Mouse (Mus musculus) retina, postnatal 7 days (tissue): ENCODE results near the gene Tmem82.

Source experiments
- DNase-seq: peaks from one replicate; pipeline ENCODE4 v3.0.0-alpha.2; 2012; ENCODE audit warnings: low read depth, low spot score

Gene Tmem82

DNA sequence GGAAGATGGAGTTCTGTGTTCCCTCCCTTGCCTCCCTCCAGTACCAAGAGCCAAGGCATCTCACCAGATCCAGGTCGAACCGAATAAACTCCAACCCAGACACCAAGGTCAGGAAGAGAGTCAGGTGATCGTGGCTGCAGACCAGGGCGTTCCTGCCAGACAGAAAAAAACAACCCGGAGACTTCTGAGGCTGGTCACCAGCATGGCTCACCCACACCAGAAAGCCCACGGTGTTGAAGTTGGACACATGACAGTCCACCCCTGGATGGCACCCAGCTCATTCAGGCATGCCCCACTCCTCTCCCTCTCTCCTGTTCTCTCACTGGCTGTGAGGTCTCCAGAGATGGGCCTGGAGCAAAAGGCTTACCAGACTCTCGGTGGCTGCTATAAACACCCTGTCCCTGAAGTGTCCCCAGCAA is 22.9 kb upstream of the Tmem82 start:
- DNase-seq = no peak

DNA sequence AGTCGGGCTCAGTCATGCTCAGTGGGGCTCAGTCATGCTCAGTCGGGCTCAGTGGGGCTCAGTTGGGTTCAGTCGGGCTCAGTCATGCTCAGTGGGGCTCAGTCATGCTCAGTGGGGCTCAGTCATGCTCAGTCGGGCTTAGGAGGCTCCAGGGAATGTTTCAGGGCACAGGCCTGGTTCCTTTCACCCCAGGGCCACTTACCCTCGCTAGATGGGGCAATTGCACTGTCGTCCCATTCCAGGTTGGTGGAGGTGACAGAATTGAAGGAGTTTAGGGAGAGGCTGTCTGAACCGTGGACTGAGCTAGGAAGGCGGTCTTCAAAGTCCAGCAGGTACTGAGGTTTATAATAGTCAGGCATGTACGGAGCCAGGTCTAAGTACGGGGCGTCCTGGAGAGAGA is 21.0 kb upstream of the Tmem82 start:
- DNase-seq = no peak

DNA sequence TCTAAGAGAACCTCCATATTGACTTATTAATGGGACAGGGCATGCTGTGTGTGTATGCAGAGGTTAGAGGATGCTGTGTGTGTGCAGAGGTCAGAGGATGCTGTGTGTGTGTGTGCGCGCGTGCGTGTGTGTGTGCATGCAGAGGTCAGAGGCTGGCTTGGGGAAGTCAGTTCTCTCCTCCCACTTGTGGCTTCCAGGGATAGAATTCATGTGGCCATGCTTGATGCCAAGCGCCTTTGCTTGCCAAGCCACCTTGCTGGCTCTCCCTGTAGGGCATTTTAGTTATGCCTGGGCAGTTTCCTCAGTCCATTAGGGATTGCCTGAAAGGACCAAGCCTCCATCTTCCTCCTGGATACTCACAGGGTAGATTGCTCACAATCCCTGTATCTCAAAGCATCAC is 18.3 kb upstream of the Tmem82 start:
- no peak for DNase-seq

DNA sequence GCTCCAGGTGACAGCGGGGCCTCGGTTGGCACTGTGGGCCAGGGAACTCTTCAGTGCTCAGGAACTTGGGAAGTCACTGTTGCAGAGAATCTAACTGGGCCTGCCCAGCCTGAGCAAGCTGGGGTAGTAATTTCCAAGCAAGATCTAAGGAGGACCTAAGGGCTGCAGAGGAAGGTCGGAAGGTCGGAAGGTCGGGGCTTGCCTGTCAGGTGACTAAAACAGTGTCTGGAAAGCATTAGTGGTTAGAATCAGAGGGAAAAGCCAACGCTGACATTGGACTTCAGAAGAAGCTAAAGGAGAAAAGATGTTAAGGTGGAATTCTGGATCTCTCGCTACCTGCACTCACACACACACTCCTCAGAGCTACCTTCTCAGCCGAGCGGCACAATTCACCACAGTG is 17.6 kb upstream of the Tmem82 start:
- no peak for DNase-seq

DNA sequence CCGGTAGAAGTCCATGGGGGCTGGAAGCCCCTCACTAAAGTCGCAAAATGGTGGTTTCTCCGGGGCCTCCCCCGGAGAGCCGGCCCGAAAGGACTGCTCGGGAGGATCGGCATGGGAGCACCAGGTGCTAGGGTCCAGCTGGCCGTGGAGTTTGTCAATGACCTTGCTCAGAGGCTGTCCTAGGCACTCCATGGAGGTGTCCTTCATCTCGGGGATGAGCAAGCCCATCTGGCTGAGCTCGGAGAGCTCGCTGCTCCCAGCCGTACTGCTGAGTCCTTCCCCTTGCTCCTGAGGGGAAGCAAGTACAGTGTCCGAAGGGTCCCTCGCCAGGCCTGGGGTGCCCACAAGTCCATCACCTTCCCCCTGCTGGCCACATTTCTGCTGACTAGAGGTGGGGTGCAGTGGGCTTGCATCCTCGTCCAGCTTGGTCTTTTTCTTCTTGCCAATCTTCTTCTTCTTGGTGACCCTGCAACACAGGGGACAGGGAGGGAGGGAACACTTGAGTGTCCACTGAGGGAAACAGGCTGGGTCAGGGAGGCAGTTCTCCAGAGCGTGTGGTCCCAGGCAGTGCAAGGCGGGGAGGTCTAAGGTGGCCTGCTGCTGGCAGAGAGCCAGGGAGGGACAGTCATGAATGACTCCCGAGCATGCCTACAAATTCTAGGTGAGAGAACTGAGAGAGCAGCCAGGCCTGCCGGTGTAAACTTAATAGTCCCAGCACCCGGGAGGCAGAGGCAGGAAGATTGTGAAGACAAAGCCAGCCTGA is 13.9 kb upstream of the Tmem82 start:
- DNase-seq = no peak

DNA sequence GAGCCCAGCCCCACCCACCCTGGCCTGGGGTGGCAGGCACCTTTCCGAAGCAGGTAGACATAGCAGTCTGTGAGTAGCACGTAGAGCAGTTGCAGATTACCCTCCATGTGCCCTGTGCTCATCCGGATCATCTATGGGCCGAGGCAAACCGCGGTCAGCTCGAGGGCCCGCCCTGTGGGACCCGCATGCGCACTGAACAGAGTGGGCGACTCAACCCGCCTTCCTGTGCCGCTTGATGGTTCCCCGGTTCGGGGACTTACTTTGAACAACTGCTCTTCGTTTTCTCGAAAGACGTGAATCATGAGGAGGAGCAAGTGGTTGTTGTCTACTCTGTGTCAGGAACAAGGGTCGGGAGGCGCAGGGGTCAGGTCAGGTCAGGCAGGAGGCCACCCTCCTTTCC is 12.8 kb upstream of the Tmem82 start:
- DNase-seq = no peak

DNA sequence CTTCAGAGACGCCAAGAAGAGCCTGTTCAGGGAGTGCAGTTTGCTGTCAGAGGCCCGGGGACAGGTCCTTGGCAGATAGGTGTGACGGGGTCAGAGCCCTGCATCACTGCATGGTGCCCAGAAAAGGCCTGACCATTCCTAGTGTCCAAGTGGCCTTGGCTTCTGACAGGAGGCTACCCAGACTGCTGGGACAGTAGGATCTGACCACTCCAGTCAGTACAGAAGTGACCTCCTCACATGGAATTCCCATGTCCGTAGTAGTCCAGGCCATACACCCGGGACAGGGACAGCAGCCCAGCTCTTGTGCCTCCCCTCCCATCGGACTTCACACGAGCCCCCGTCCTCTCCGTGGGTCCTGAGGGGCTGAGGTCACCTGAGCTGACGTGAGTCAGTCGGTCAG is 11.6 kb upstream of the Tmem82 start:
- DNase-seq = no peak

DNA sequence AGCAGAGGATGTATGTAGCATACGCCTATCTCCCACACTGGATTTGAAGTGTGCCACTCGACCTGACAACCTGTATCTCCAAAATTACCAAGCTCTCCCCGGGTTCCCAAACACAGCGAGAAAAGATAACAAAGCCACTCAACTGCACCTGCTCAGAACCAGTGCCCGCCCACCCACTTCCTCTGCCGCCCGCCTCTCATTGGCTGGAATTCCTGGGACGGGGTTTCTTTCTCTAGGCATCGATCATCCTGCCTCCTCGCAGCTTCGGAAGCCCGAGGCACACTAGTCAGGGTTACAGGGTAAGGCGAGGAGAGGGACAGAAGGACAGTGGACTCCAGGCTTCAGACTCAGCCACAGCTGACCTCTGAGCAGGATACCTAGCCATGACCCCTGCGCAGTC is 10.2 kb upstream of the Tmem82 start:
- no peak for DNase-seq

DNA sequence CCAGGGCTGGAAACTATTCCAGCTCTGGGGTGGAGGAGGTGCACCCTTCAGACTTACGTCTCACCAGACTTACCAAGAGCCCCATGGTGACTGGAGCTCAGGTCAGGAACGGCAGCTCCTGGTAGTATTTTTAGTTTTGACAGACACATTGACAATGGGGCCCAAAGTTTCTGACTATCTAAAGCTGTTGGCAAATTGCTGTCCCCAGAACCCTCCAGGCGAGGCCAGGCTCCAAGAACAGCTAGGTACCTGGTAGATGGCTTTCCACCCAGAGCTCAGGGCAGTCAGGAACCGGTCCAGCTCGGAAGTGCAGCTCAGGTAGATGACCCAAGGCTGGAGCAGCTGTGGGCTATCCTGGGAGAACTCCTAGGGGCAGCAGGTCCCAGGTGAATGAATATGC is 9.1 kb upstream of the Tmem82 start:
- no peak for DNase-seq

DNA sequence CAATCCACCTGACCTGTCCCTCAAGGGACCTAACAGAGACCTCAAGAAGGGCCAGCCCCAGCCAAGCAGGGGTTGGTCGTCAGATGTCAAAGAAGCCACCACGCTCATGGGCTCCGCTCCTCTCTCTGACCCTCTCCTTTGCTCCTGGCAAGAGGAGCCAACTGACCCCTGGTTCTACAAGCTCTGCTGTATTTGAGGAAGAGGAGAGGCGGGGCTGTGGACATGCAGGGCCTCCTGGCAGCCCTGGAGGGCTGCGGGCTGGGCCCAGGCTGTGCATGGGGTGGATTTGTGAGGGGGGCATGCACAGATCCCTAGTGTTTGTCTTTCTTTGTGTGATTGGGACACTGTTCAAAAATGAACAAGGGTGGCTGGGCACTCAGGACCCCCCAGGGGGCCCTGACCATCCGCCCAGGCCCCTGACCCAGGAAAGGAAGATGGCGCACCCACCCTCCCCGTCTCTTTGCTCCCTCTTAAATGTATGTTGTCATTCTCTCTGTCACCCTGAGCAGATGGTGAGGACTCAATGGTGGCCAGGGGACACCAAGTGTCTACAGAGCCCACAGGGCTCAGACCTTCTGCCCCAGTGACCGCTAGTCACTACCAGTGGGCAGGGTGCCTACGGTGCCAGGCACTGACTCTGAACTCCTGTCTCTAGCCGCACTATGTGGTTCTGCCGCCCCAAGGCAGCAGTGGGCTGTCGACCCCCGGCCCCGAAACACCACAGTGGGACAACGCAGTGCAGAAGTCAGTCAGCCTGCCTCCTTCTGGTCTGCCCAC is 7.5 kb upstream of the Tmem82 start:
- no peak for DNase-seq

DNA sequence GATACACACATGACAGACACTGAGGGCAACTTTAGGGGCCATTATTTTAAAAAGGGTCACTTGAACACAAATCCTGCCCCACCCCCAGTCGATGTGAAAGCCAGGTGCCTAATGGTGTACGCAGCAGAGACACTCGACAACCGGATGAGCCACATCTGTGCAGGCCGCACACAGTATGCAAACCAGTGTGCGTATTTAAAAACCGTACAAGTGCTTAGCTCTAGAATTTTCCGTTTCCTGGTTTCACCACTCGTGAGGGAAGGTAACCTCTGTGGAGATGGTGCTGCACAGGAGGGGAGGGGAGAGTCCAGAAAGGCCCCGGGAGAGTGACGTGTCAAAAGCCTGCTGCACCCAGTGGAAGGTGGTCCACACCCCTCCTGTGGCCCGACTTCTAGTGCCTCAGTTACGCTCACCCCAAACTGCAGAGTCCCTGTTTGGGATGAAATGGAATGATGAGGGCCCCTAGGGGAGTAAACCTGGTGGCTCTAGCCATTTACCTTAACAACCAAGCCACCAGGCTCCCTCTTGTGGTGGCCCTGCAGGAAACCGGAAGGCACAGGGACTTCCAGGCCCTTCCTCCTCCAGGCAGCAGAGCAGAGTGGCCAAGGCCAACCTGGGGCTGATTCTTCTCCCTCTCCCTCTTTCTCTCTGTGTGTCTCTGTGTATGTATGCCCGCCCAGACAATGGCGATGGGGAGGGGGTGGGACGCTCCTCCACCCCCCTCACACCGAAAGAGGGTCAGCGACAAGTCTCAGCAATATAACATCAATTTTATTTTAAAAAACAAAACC is 6.7 kb upstream of the Tmem82 start:
- no peak for DNase-seq

DNA sequence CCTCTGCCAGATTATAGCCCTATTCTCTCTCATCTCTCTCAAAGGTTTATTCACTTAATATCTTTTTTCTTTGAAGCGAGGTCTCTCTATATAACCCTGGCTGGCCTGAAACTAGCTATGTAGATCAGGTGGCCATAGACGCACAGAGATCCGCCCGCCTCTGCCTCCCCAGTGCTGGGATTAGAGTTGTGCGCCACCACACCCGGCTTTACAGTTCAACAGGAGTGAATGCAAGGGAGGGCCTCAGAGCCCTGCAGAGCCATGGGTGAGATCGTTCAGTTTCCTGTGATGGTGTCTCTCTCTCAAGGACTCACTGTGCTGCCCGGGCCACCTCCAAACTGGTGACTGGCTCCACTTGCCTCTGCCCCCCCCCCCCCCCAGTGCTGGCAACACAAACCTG is 5.7 kb upstream of the Tmem82 start:
- no peak for DNase-seq

DNA sequence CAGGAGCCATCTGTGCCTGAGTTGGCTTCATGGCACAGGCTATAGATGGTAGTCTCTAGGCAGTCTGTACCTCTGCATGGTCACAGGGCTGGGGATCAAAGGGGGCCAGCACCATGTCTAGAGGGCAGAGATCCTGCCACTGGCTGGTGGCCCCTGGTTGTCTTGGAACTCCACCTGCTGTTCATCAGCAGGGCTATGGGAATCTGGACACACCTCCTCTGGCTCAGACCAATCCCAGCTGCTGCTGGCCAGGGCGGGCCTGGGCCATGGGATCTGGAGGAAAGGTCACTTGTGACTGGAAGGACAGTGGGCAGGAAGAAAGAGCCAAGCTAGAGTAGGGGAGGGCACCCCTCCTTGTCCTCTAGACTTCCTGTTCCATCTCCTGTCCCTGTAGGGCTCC is 5.2 kb upstream of the Tmem82 start, which contains the start of gene Slc25a34:
Gene Slc25a34 (minus strand): TSS at position 156 of the 400 bp plus-strand sequence.
- DNase-seq = no peak

DNA sequence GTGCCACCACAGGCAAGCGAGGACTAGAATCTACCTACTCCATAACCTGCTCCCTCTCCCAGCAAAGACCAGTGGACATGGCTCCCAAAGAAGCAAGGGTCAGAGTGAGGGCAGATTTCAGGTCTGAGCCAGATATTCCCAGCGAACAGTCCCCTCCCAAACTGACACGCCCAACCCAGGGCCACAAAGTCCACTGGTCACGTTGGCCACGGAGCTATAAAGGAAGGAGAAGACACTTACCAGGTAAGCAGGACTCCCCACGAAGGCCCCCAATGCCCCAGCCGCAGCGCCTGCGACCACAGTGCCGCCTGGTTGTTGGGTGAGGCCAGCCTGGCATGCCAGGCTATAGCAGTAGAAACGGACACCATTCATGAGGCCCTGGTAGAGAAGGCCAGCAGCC is 4.6 kb upstream of the Tmem82 start:
- no peak for DNase-seq

DNA sequence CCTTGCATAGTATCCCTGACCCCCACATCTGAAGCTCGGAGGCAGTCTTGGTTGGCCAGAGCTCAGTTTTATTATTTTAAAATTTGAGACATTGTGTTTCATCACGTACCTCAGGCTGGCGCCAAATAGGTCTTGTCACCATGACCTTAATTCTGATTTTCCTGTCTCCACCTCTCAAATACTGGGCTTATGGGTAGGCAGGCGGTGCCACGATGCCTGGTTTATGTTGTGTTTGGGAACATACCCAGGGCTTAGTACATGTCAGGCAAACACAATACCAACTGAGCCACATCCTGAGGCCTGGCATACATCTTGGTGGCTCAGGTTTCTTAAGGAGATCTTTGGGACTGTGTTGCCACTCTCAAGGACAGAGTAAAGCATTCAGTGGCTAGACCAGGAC is 4.1 kb upstream of the Tmem82 start:
- DNase-seq = no peak

DNA sequence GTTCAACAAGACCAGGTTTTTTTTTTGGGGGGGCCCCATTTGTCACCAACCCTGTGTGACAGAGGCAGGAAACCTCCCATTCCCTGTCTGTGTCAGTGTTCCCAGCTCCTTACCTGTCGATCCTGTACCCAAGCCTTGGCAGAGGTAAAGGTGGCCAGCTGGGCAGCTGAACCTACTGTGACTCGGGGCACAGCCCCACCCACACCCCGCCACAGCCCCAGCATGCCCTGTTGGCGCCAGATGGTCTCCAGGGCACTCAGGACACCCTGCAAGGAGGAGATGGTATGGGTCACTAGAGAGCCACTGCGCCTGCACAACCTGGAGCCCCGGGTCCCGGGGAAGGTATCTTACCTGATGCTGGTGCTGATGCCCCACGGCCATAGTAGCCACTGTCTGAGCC is 3.7 kb upstream of the Tmem82 start:
- DNase-seq = no peak

DNA sequence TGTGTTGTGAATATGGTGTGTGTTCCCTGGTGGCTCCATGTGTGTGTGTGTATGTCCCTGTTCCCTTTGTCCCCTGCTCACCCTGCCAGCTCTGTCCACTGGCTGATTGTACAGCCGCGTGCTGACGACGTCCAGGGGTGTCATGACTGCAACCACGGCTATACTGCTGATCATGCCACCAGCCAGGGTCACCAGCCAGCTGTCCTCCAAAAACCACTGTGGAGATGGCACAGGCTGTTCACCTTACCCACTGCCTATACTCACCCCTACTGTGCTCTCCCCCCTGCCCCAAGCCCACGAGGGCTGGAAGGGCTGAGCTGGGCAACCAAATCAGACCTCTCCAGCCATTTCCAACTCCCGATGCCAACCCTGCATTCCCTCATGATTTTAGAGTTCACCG is 2.9 kb upstream of the Tmem82 start:
- no peak for DNase-seq

DNA sequence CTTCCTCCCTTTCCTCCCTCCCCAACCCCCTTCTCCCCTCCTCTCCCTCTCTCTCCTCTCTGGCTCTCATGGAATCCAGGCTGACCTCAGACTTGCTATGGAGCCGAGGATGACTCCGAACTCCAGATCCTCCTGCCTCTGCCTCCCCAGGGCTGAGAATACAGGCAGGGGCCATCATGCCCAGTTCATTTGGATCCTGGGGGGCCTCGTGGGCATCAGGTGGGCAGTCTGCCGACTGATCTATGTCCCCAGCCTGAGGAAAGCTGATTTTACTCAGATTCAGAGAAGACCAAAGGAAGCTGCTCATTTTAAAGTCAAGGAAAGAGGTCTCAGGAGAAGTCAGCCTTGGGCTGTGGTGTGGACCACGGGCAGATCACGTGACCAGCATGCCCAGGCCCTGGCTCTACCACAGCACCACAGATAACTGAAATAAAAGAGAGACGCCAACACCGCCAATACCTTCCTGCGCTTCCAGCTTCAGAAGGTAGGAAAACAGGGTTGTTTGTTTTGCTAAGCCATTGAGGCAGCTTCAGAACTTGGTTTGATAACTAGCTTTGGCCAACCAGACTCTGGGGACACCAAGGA is 958 bp upstream of the Tmem82 start:
- DNase-seq = no peak

DNA sequence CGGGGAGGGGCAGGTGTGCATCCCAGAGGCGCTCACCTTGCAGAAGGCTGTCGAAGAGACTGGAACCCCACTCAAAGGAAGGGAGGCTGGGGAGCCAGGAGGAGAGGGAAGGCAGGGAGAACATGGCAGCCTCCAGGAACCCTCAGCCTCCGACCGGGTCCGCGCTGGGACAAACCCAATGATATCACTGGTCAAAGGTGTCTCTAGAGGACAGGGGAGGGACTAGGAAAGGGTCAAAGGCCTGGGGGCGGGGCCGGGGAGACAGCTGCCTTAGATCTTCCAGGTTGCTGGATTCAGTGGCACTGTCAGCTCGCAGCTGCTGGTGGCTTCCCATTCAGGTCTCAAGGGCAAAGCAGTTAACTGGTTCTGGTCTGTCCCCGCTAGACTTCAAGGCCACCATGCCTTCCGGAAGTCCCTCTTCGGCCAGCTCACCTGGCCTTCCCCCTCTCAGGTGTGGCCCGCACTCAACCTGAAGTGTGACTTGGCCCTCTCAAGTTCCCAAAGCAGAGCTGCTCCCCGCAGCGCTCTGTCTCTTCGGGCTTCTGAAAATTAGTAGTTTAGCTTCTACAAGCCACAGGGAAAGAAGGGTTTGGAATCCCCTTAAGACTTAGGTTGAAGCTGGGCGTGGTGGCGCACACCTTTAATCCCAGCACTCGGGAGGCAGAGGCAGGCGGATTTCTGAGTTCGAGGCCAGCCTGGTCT is 419 bp downstream of the Tmem82 start:
- no peak for DNase-seq

DNA sequence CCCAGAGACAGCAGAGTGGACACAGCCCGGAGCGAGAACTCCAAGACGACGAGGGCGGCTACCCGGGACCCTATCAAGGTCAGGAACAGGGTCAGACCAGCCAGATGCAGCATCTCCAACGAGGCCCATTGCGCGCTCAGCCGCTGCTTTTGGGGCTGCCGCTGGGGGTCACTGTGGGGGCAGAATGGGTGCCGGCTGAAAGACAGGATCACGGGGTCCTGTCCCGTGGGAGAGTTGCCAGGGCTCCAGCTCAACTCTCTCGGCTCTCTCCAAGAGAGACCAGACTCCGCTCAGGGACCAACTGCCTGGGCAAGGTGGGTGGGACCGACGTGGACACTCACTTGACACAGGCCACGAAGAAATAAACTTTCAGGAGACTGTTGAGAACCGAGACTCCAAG is 1.1 kb downstream of the Tmem82 start:
- DNase-seq = no peak

DNA sequence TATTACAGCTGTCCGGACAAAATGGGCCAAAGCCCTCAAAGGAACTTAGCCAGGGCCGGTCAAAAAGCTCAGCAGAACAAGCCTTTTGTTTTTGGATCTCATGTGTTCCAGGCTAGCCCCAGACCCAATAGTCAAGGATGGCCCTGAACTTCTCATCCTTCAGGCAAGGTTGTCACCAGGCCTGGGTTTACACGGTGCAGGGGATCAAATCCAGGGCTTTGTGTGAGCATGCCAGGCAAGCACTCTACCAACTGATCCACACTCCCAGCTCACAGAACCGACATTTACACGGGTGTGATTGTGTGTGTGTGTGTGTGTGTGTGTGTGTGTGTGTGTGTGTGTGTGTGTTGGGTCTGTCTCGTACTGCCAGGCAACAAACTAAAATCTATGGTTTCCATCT is 1.6 kb downstream of the Tmem82 start:
- DNase-seq = no peak
